Mouse (Mus musculus) layer of hippocampus, adult 9-10 months (tissue): Measurements from ENCODE around the gene Tbl1x.
"Not testable (repeated sequence)": the region's sequence is repeated elsewhere in the genome, so short reads cannot be mapped to it uniquely, and the experiment has no call there.

ENCODE experiments used
- DNase-seq: peaks from one replicate; pipeline ENCODE4 v3.0.0; 2022; ENCODE audit warnings: low spot score

Gene Tbl1x

DNA sequence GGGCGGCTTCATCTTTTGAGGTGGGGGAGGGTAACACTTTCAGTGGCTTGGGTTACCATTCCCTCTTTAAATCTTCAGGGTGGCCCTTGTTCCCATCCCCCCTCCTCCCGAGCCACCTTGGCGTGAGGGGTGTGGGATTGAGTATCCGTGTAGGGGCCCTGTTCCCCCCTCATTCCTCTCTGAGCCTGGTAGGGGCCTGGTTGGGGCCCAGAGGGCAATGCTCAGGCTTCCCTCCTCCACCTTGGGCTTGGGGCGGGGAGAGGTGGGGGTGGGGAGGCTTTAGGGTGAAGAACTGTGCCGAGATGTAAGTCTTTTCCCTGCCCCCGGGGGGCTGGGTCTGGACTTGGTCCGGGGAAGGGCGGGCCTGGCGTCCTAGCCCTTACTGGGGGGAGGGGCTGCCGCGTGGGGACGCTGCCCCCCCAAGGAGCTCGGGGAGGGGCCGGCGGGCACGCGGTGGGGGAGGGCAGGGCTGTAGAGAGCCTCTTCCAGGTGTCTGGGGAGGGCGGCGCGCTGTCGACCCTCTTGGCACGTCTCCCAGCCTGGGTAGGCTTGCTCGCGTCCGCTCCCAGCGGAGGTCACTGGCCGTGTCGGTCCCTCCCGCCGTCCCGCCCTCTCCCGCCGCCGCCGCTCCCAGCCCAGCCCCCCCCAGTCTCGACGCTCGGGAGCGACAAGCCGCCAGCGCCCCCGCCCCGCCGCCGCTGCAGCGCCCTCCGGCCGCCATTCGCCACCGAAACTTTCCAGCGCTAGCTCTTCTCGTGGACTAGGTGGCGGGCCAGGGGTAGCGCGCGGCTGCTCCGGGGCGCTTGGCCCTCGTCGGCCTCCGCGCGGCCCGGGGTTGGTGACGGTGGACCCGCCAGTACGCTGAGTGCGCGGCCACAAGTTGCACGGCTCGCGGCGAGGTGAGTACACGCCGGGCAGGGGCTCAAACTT, at the start of gene Tbl1x:
TSS of gene Tbl1x (plus strand) at position 643 of the 930 bp plus-strand sequence.
- DNase-seq, result no peak

DNA sequence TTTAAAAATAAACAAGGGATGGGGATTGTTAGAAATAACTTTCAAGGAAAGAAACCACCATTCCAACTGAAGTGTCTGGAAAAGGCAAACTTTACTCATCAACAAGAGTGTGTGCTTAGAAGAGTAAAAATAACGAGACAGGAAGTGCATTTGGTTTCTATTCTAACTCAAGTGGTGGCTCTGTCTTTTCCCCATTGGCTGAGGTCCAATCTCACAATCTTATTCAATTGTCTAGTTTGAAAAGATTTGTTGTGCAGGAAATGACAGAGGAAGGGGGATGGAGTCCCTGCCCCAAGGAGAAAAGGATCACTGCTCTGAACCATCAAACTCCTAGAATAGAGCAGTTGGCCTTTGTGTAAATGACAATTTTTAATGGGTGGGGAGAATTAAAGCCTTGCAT, 41.6 kb upstream of the Tbl1x start:
- DNase-seq, result no peak

DNA sequence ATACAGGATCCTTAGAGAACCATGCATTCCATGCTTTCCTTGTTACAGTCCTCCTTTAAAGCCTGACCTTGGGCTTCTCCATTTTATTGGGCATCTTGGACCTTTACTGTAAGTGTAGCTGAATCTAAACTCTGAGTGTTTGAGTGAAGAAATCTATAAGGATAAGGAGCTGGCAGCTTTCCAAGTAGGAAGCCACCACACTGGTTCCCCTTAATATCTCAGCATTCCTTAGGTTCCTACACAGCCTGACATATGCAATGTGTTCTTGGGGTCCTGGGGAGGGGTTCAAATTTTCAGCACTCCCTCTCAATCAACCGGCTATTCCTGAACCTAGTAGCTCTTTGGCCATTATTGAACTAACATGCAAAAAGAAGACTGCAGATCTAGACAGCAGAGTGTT, 38.0 kb upstream of the Tbl1x start:
- DNase-seq, result no peak

DNA sequence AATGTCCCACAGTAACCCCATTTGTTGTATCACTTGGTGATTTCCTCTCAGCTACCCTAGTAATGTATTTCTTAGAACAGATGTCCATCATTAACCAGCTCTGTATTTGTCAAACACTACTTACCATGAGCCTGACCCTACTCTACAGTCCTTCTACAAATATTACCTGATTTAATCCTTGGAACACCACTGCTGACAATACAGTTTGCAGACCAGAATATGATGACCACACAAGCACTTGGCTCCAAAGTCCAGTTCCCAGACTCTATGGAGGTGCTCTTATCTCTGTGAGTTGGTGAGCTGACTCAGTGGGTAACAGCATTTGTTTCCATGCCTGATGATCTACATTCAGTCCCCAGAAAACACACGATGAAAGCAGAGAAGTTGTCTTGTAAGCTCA, 37.3 kb upstream of the Tbl1x start:
- DNase-seq, result no peak

DNA sequence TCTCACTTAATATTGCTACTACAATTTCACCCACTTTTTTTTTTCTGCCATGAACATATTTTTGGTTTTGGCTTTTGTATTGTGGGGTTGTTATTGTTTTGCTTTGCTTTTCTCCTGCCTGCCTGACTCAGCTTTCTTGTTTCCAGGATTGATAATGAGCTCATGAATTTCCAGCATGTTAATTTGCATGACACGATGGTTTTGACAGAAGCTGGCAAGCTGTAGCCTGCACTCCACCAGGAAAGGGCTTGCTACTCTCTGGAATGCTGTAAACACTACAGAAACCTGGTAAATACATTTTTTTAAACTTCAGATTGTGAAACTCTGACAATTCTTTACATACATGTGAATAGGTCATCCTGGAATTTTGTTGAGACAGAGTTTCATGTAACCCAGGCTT, 36.3 kb upstream of the Tbl1x start:
- DNase-seq, result no peak

DNA sequence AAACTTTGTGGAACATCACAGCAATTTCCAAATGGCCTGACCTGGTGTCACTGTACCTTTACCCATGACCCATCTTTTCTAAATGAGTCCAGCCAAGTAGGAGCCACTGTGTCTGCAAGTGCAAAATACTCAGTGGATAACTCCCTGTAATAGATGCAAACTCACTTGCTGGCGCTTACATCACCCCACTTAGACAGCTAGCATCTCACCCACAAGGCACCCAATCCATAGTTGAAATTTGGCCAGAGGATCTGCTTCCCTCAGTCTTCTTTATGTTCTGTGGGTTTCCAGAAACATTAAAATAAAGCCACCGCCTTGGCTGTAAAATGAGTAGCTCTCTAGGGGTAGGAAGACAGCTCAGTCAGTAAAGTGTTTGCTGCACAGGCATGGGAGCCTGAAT, 33.3 kb upstream of the Tbl1x start:
- DNase-seq, result no peak

DNA sequence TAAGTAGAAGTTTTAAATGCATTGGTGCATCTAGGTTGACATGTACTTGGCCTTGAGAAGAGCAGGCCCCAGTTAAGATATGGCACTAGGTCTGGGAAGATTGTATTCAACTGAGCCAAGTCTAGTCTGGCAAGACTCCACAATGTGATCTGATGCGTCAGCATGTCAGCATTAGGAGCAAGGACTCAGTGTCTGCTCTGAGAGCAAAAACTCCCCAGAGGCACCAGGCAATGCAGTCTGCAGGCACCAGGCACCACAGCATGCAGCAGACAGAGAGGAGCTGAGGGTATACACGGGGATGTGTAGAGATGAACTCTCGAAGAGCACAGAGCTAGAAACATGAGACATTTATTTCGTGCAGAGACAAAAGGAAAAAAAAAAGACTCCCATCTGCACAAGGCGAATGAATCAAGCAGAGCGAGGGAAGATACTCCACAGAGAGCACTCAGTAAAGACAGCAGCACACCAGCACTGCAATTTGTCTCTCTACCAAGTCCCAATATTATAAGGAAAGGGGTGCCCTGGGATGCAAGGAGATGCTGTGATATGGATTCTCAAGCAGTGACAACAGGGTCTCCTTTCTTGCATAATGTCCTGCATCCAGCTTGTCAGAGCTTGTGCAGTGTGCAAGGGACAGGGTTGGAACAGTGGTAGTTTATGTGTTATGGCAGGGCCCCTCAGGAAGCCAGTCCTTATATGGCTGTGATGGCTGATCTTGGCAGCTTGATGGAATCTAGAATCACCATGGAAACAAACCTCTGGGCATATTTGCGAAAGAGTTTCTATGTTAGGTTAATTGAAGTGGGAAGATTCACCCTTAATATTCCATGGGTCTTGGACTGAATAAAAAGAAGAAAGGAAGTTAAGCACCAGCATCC, 22.7 kb upstream of the Tbl1x start:
- DNase-seq, result no peak

DNA sequence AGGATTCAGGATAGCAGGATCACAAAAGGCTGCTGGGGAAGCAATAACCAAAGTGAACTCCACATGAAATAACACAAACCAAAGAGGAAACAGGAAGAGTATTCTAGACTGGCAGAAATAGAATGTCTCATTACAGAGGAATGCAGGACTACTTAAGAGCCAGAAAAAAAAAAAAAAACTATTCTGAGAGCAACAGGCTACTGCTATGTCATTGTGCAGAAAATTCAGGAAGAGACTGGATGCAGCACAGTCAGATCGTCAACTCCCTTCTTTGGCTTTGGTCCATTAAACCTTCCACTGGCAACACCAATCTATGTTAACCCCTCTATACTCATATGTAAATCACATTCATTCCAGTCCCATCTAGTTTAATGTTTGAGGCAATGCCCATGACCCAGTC, 20.7 kb upstream of the Tbl1x start:
- no peak for DNase-seq

DNA sequence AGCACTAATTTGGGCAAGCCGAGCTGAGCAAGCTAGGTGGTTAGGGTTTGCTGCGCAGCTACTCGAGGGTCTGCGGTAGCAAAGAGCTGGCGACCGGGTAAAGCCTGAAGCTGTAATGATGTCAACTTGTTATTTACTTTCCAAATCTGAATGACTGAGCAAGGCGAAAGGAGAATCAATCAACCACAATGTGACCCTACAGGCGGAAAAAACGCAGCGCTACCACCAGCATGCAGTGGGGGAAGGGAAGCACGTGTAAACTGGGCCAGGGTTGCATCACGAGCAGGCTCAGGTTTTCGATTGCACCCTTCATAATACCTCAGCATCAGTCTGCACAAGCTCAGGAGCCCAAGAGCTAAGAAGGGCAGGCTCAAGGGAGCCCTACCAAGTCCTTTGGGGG, 1.7 kb upstream of the Tbl1x start:
- DNase-seq, result peak; percentile 68

DNA sequence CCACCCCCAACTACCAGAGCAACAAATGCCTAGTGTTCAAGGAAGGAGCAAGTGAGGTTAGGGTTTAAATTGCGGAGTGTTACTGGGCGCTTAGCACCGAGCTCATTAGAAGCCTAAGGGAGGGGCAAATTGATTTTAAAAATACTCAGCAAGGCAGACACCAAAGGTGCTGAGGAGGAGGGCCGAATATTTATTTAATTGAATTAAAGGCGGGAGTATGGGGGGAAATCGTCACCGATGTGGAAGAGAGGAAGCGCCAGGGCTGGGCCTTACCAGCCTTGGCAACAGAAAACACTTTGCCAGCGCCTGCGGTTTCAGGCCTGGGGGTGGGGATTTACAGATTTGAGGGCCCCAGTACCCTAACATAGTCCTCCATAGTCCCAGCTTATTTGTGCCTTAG, 1.0 kb upstream of the Tbl1x start:
- DNase-seq, result no peak

DNA sequence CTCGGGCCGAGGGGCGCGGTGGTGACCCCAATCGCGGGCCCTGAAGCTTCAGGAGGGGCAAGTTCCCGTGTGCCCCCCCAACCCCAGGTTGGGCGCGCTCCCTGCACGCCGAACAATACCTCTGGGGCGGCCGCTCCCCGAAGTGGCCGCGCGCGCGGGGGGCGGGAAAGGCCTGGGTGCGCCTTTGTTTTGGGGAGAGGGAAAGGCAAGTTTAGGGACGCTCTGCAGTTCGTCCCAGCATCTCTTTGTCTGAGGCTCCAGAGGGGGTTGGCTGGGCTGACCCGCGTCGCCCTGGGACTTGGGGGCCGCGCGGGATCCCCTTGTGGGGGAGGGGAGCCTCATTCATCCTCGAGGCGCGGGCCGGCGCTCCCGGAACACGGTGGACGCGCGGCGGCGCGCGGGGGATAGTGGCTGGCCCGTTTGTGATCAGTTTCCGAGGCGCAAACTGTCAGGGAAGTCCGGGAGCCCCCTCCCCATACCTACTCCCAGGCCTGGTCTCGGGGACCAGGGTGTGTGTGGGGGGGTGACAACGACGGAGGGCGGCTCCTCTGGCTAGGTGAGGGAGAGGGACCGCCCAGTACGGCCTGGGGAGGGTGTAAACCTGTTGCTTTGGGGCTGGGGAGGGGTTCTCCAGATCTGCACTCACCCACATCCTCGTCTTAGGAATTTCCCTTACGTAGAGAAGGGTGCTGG, 634 bp downstream of the Tbl1x start:
- DNase-seq, result no peak

DNA sequence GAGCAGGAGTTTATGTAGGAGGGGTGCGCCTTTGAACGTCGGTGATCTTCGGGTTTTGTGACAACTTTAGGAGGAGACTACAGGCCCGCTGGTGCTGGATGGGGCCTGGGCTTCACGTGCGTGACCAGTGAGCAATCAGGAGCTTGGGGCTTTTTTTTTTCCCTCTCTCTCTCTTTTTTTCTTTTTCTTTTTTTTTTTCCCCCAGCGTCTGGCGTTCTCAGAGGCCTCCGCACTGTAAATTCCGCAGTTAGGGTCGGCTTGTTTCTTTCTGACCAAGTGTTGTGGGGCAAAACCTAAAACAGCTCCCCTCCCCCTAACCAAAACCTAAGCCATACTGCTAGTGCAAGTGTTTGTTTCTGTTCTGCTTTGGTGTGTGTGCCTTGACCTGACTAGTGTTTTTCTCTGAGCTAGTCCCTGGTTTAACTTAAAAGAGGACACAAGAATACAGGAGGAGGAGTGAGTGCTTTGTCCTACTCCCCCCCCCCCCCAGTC, 1.2 kb downstream of the Tbl1x start:
- DNase-seq, result no peak

DNA sequence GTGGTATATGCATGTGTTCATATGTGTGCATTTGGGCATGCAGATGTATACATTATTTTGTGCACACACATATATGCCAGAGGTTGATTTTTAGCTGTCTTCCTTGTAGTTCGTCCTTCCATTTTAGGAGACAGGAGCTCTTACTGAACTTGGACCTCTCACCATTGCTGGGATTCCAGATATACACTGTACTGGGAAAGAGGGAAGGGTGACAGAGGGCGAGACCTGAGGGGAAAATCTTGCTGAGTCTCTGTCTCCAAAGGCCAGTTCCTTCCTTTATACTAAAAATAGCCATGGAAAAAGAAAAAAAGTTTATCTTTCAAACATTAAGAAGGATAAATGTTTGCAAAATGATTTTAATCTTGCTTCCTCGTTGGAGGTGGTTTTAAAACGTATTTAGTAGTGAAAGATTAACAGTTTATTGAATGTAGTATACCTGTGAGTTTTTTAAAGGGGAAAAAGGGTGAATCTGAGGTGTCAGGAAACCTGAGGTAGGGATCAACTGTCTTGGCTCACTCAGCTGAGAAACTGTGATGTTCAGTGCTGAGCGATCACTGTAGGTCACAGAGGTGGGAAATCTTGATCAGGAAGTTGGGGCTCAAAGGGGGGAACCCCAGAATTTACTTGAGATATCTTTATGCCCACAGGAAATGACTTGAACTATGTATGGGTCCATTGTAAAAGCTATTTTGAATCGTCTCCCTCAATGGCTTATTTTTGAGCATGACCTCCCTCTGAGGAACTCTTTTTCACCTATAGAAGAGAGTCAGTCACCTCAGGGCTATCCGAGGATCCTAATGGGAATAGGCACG, 6.7 kb downstream of the Tbl1x start:
- no peak for DNase-seq

DNA sequence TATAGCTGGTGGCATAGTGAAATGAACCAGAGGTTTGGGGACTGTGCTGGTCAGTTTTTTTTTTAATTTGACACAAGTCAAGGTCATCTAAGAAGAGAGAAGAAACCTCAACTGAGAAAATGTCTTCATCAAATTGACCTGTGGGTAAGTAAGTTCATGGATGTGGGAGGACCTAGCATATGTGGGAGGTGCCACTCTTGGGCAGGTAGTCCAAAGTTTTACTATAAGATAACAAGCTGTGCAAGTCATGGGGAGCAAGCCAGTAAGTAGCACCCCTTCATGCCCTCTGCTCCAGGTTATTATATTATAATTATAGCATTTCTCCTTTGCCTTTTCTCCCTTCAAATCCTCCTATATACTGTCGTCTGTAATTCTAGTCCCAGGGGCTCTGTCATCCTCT, 8.1 kb downstream of the Tbl1x start:
- no peak for DNase-seq

DNA sequence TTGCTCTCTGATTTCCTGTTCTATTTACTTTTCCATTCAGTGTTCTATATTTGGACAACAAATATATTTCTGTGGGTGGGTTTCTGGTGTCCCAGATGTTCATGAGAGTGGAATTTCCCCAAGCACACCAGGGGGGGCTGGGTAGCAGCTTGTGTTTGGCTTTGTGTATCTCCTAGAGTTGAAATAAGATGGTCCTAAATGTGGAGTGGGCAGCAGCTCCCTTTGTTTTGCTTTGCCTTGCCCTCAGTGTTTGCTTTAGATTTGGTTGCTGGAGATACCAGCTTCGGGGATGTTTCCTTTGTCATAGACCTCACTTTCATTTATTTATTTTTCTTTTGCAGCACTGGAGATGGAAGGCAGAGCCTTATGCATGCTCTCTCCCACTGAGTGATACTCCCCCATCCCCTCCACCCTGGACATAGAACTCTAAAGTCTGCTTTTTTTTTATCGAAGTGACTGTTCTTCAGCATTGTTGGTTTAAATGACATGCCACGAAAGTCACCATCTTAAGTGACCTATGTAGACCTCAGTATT, 12.1 kb downstream of the Tbl1x start:
- DNase-seq, result no peak

DNA sequence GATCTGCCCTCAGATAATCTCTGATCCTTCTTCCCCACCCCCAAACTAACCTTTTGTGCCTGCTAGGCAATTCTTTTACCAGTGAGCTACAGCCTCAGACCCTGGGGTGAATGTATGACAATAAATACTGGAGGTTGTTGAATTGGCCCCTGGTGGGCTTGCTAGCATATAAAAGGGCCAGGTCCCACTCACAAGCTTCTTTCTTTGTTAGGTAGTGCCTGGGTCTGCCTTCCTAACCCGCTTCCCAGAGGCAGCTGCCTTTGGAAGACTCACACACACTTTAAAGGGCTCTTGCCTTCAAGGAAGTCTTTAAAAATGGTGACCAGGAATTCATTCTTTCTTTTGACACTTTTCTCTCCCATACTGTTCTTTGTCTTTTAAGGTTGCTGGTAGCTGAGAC, 14.4 kb downstream of the Tbl1x start:
- DNase-seq, result no peak

DNA sequence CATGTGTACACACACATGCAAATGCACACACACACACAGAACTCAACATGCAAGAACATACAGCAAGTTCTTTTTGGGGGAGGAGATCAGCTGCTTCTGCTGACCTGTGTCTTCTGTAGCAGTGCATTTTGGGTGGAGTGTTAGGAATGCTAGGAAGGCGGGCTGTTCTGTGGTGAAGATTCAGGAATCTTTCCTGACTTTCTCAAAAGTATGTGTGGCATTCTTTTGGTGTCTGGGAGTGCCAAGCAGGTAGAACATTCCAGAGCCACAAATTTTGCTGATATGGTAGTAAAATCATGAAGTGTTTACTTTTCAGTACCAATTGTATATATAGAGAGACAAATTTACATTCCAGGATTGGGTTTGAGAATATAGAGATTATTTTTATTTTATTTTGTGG, 17.6 kb downstream of the Tbl1x start:
- no peak for DNase-seq

DNA sequence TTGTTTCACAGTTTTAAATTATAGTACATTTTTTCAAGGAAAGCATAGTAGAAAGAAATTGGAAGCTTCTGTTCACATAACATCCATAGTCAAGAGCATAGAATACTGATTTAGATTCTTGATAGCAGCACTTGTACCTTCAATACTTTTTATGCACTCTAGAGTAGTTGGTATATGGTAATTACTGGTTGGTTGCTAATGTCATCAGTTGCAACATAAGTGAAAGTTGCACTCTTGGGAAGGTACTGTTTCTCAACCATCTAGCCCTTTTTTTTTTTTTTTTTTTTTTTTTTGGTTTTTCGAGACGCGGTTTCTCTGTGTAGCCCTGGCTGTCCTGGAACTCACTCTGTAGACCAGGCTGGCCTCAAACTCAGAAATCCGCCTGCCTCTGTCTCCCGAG, 20.2 kb downstream of the Tbl1x start:
- DNase-seq, result no peak

DNA sequence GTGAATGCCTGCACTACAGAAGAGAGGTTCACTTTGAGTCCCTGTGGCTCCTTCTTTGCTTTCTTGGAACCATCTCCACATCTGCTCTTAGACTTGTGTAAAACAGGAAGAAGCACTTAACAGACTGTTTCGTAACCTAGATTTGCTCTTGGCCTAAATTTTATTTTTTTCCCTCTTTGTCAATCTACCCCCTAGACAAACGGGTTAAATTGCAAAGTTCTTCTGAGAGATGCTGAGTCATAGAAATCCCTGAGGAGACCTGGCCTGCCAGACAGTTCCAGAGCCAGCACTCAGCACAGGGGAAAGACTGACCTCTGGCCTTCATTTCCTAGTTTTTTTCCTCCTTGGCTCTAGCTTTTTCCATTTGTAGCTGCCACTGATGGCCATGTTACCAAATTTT, 23.1 kb downstream of the Tbl1x start:
- no peak for DNase-seq

DNA sequence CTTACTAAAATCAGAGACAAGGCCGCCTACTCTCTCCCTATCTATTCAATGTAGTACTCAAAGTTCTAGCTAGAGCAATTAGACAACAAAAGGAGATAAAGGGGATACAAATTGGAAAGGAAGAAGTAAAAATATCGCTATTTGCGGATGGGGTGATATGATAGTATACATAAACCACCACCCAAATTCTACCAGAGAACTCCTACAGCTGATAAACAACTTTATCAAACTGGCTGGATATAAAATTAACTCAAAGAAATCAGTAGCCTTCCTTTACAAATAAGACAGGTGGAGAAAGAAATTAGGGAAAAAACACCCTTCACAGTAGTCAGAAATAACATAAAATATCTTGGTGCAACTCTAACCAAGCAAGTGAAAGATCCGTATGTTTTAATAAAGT, 29.0 kb downstream of the Tbl1x start:
- not testable (repeated sequence) for DNase-seq

DNA sequence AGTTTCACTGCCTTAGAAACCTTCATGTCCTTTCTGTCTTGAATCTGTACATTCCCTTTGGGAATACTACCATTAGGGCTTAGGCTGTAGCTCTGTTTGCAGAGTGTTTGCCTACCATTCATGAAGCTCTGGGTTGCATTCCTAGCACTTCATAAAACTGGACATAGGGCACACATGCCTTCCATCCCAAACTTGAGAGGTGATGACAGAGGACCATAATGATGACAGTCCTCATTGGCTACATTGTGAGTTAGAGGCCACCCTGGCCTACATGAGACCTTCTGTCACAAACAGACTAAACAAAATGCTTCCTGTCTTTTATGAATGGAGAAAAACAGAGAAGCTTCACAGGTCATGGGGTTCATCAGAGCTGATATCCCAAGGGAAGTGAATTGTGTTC, 33.2 kb downstream of the Tbl1x start:
- no peak for DNase-seq
